Mouse (Mus musculus): ENCODE data around the gene C1ql2.

- TF ChIP-seq EP300 (IDR thresholded peaks at IDR 0.05; ENCODE audit: insufficient read depth, low read depth, low read length) (no peak), CTCF (IDR thresholded peaks at IDR 0.05) (no peak)
These were observed 842 bp downstream of the C1ql2 start for GRCm38 (mm10) chr1:120341172-120341675.
